Mouse (Mus musculus): ENCODE data around the gene Dynlt1b. TPM values are rescaled to one million over a fixed set of nuclear protein-coding genes. Genes with fewer than 3 reads are reported as not detected.
"Not testable (repeated sequence)": the region's sequence is repeated elsewhere in the genome, so short reads cannot be mapped to it uniquely, and the experiment has no call there.

Gene Dynlt1b
- polyA plus RNA-seq, 1 experiment from 2014 or later: 897 TPM

- H3K27me3 ChIP-seq (replicated peaks; ENCODE audit: control insufficient read depth, insufficient read depth, low read length); H3K9me3 ChIP-seq (ENCODE audit: control insufficient read depth, low read length); H3K36me3 ChIP-seq (ENCODE audit: control insufficient read depth, insufficient read depth); H3K9ac ChIP-seq (replicated peaks; ENCODE audit: low read depth, low read length); H3K4me3 ChIP-seq (replicated peaks; ENCODE audit: low read length); H3K4me1 ChIP-seq (replicated peaks; ENCODE audit: control insufficient read depth, insufficient read depth, low read length); H3K27ac ChIP-seq (ENCODE audit: low read length); ATAC-seq; H3K4me2 ChIP-seq (ENCODE audit: low read length): not testable (repeated sequence)
- WGBS: 28% methylated on average over 10 of the region's 14 CpGs
Measured at GRCm38 (mm10) chr17:6421547-6422326, 8.2 kb upstream of the Dynlt1b start.

GRCm38 (mm10) chr17:6422370-6422769 is 7.5 kb upstream of the Dynlt1b start:
- not testable (repeated sequence) for H3K36me3 ChIP-seq (ENCODE audit: control insufficient read depth, insufficient read depth); ATAC-seq; H3K9ac ChIP-seq (replicated peaks; ENCODE audit: low read depth, low read length); H3K27me3 ChIP-seq (replicated peaks; ENCODE audit: control insufficient read depth, insufficient read depth, low read length); H3K4me1 ChIP-seq (replicated peaks; ENCODE audit: control insufficient read depth, insufficient read depth, low read length); H3K4me3 ChIP-seq (replicated peaks; ENCODE audit: low read length); H3K9me3 ChIP-seq (ENCODE audit: control insufficient read depth, low read length); H3K27ac ChIP-seq (ENCODE audit: low read length); H3K4me2 ChIP-seq (ENCODE audit: low read length)
- 49% methylated on average over 2 of the region's 2 CpGs for WGBS

GRCm38 (mm10) chr17:6422805-6423204 is 7.1 kb upstream of the Dynlt1b start:
- 65% methylated on average over 3 of the region's 3 CpGs for WGBS
- H3K9me3 ChIP-seq (ENCODE audit: control insufficient read depth, low read length); H3K27ac ChIP-seq (ENCODE audit: low read length); H3K4me2 ChIP-seq (ENCODE audit: low read length); H3K9ac ChIP-seq (replicated peaks; ENCODE audit: low read depth, low read length); H3K4me3 ChIP-seq (replicated peaks; ENCODE audit: low read length); H3K4me1 ChIP-seq (replicated peaks; ENCODE audit: control insufficient read depth, insufficient read depth, low read length); H3K27me3 ChIP-seq (replicated peaks; ENCODE audit: control insufficient read depth, insufficient read depth, low read length); ATAC-seq; H3K36me3 ChIP-seq (ENCODE audit: control insufficient read depth, insufficient read depth): not testable (repeated sequence)

- H3K4me2 ChIP-seq (ENCODE audit: low read length); H3K9me3 ChIP-seq (ENCODE audit: control insufficient read depth, low read length); H3K27me3 ChIP-seq (replicated peaks; ENCODE audit: control insufficient read depth, insufficient read depth, low read length); H3K9ac ChIP-seq (replicated peaks; ENCODE audit: low read depth, low read length); H3K4me3 ChIP-seq (replicated peaks; ENCODE audit: low read length); H3K27ac ChIP-seq (ENCODE audit: low read length); ATAC-seq; H3K4me1 ChIP-seq (replicated peaks; ENCODE audit: control insufficient read depth, insufficient read depth, low read length); H3K36me3 ChIP-seq (ENCODE audit: control insufficient read depth, insufficient read depth): not testable (repeated sequence)
- WGBS: 65% methylated on average over 11 of the region's 12 CpGs
Measured at GRCm38 (mm10) chr17:6424294-6424980, 5.5 kb upstream of the Dynlt1b start.

GRCm38 (mm10) chr17:6425325-6425724 is 4.6 kb upstream of the Dynlt1b start:
- H3K4me2 ChIP-seq (ENCODE audit: low read length); H3K9ac ChIP-seq (replicated peaks; ENCODE audit: low read depth, low read length); H3K27me3 ChIP-seq (replicated peaks; ENCODE audit: control insufficient read depth, insufficient read depth, low read length); H3K9me3 ChIP-seq (ENCODE audit: control insufficient read depth, low read length); H3K4me1 ChIP-seq (replicated peaks; ENCODE audit: control insufficient read depth, insufficient read depth, low read length); H3K36me3 ChIP-seq (ENCODE audit: control insufficient read depth, insufficient read depth); H3K4me3 ChIP-seq (replicated peaks; ENCODE audit: low read length); H3K27ac ChIP-seq (ENCODE audit: low read length); ATAC-seq: not testable (repeated sequence)
- 88% methylated on average over 2 of the region's 3 CpGs for WGBS

GRCm38 (mm10) chr17:6426869-6427268 is 3.0 kb upstream of the Dynlt1b start:
- H3K4me3 ChIP-seq (replicated peaks; ENCODE audit: low read length); H3K36me3 ChIP-seq (ENCODE audit: control insufficient read depth, insufficient read depth); ATAC-seq; H3K9ac ChIP-seq (replicated peaks; ENCODE audit: low read depth, low read length); H3K4me2 ChIP-seq (ENCODE audit: low read length); H3K27me3 ChIP-seq (replicated peaks; ENCODE audit: control insufficient read depth, insufficient read depth, low read length); H3K4me1 ChIP-seq (replicated peaks; ENCODE audit: control insufficient read depth, insufficient read depth, low read length); H3K9me3 ChIP-seq (ENCODE audit: control insufficient read depth, low read length); H3K27ac ChIP-seq (ENCODE audit: low read length): not testable (repeated sequence)
- 85% methylated on average over 4 of the region's 8 CpGs for WGBS

GRCm38 (mm10) chr17:6428926-6429325 is 986 bp upstream of the Dynlt1b start:
- H3K4me3 ChIP-seq (replicated peaks; ENCODE audit: low read length); H3K4me2 ChIP-seq (ENCODE audit: low read length); ATAC-seq; H3K9ac ChIP-seq (replicated peaks; ENCODE audit: low read depth, low read length); H3K36me3 ChIP-seq (ENCODE audit: control insufficient read depth, insufficient read depth); H3K4me1 ChIP-seq (replicated peaks; ENCODE audit: control insufficient read depth, insufficient read depth, low read length); H3K27me3 ChIP-seq (replicated peaks; ENCODE audit: control insufficient read depth, insufficient read depth, low read length); H3K9me3 ChIP-seq (ENCODE audit: control insufficient read depth, low read length); H3K27ac ChIP-seq (ENCODE audit: low read length): not testable (repeated sequence)
- 88% methylated on average over 2 of the region's 2 CpGs for WGBS

GRCm38 (mm10) chr17:6430410-6431001 is 594 bp downstream of the Dynlt1b start:
- not testable (repeated sequence) for H3K36me3 ChIP-seq (ENCODE audit: control insufficient read depth, insufficient read depth); H3K27me3 ChIP-seq (replicated peaks; ENCODE audit: control insufficient read depth, insufficient read depth, low read length); H3K4me1 ChIP-seq (replicated peaks; ENCODE audit: control insufficient read depth, insufficient read depth, low read length); H3K9me3 ChIP-seq (ENCODE audit: control insufficient read depth, low read length)
- peak overlapping the region; percentile 51 for H3K4me2 ChIP-seq (ENCODE audit: low read length)
- WGBS: 5% methylated on average over 8 of the region's 9 CpGs
- peak overlapping the region; percentile 17; the same call in 1 of the 2 replicates for H3K27ac ChIP-seq (ENCODE audit: low read length)
- peak overlapping the region; percentile 43 for H3K9ac ChIP-seq (replicated peaks; ENCODE audit: low read depth, low read length)
- H3K4me3 ChIP-seq (replicated peaks; ENCODE audit: low read length): peak overlapping the region; percentile 36
- peak; percentile 41 for ATAC-seq

GRCm38 (mm10) chr17:6432456-6432855 is 2.5 kb downstream of the Dynlt1b start:
- H3K4me2 ChIP-seq (ENCODE audit: low read length); ATAC-seq; H3K4me3 ChIP-seq (replicated peaks; ENCODE audit: low read length); H3K27me3 ChIP-seq (replicated peaks; ENCODE audit: control insufficient read depth, insufficient read depth, low read length); H3K9ac ChIP-seq (replicated peaks; ENCODE audit: low read depth, low read length); H3K36me3 ChIP-seq (ENCODE audit: control insufficient read depth, insufficient read depth); H3K4me1 ChIP-seq (replicated peaks; ENCODE audit: control insufficient read depth, insufficient read depth, low read length); H3K9me3 ChIP-seq (ENCODE audit: control insufficient read depth, low read length); H3K27ac ChIP-seq (ENCODE audit: low read length): not testable (repeated sequence)
- 85% methylated on average over 3 of the region's 4 CpGs for WGBS
